Mouse (Mus musculus) spleen, postnatal 14 days (tissue): ENCODE measurements around the gene Il1rl1.

Source experiments
- DNase-seq, 2 experiments: peaks; one replicate each; pipeline ENCODE4 v3.0.0; 2021 to 2022; ENCODE audit warnings: low spot score in 2 of 2

Gene Il1rl1

DNA sequence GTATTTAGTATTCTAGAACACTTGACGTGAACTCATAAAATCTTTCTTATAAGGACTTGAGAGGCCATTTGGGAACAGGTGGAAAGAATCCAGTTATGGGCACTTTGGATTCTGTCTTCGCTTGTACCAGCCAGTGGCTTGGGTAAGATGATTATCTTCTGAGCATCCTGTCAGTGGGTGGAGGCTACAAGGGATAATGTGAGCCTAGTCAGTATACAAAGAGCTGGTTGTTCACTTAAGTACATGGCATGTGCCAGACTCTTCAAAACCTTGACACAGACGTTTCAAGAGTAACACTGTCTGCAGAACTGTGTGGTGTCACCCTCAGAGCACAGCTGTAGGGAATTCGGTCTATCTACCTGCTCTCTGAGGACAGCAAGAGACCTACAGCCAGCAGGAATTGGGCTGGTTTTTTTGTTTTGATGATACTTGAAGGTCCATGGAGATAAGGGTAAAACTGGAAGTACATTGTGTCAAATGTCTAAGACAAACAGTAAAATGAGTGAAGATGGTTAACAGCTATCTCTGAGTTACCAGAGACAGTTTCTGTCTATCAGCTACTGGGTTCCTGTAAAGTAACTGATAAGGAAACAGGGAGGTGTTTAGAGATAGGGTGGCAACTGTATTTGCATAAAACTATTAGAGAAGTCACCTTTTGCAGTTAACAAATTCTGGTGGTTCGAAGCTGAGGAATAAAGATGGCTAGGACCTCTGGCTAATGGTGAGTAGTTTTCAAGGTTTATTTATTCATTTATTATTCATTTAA is at the start of gene Il1rl1:
Gene Il1rl1, plus strand, starts transcription at position 661 of the 766 bp plus-strand sequence.
- DNase-seq = no peak

DNA sequence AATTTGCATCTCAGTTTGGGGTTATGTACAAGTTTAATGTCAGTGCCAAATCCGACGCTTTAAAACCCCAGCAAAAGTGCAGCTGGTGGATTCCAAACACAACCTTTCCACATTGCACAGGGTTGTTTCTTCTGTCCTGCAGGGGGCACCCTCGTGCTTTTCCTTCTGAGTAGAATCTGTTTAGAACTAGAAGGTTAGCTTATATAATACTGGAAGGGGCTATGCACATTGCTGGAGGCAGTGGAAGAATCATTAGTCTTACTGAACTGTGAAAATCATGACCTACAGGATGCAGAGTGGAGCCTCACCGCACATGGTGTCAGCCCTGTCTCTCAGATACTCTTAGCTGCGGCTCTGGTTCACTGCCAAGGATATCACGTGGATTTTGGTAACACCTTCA is 49.3 kb upstream of the Il1rl1 start:
- DNase-seq = peak; percentile 24 to 48

DNA sequence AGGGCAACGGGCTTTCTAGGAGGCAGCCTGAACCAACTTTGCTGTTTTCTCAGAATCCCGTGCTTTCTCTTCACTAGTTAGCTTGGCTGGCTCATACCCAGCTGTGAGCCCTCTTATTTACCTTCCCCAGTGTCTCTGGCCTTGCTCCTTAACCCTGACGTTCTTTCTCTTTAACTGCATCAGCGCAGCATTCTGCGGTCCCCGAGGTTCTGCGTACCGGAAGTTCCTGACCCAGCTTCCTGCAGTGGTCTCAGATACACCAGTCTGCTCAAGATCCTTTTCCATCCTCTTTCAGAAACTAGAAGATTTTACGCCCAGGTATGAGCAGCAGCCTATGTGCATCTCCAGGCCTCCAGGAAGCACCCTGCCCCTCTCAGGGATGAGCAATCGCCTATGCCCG is 48.4 kb upstream of the Il1rl1 start:
- DNase-seq = no peak

DNA sequence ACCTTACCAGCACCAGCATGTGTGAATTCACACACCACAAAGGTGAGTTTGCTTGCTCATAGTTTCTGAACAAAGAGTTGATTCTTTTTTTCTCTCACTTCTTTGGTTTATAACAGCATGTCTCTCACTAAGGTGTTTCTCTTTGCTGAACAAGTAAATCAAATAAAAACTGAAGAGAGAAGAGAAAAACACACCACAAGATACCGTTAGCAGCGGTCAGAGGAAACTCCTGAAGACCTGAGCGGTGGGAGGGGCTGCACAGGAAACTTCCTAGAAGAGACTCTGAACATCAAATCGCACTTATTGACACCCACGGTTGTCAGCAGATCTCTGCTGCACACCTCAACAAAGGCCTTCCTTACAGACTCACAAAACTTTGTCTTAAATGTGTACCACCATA is 46.5 kb upstream of the Il1rl1 start:
- no peak for DNase-seq

- DNase-seq = no peak
These were observed 44.3 kb upstream of the Il1rl1 start for GRCm38 (mm10) chr1:40384931-40385545.

GRCm38 (mm10) chr1:40391374-40391773 is 38.0 kb upstream of the Il1rl1 start:
- no peak for DNase-seq

DNA sequence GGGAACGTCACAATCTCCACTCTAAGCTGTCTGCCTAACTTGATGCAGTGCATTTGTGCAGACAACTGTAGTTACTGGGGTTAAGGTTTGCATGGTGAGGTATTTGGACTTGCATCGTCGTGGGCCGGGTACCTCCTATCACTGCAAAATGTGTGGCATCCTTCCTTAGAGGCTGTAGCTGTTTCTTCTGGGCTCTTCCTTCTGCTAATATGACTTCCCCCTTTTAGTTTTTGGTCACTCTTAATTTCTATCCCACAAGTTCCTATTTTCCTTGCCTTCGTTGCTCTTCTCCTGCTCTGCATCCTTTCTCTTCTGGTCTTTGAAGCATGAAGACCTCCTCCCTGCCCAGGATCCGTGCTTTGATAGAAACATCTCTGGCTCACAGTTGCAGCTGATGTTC is 36.8 kb upstream of the Il1rl1 start:
- no peak for DNase-seq

- no peak for DNase-seq
These were observed 36.2 kb upstream of the Il1rl1 start for GRCm38 (mm10) chr1:40393214-40393613.

GRCm38 (mm10) chr1:40399639-40400038 is 29.7 kb upstream of the Il1rl1 start:
- DNase-seq = no peak

GRCm38 (mm10) chr1:40404682-40405081 is 24.7 kb upstream of the Il1rl1 start:
- DNase-seq = no peak

GRCm38 (mm10) chr1:40409882-40410281 is 19.5 kb upstream of the Il1rl1 start:
- DNase-seq = no peak

DNA sequence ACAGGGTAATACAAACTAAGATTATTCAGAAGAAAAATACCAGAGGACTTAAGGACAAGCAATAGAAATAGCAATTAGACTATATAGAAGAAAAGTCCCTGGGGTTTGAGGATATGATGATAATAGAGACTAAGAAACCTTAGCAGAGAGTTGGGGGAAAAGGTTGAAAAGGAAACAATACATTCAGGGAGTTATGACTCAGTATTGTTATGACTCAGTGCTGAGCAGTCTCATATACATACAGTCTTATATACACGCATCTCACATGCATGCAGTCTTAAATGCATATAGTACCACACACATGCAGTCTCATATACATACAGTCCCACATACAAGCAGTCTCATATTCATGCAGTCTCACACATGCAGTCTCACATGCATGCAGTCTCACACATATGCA is 16.3 kb upstream of the Il1rl1 start:
- no peak for DNase-seq

GRCm38 (mm10) chr1:40414276-40414675 is 15.1 kb upstream of the Il1rl1 start:
- no peak for DNase-seq

DNA sequence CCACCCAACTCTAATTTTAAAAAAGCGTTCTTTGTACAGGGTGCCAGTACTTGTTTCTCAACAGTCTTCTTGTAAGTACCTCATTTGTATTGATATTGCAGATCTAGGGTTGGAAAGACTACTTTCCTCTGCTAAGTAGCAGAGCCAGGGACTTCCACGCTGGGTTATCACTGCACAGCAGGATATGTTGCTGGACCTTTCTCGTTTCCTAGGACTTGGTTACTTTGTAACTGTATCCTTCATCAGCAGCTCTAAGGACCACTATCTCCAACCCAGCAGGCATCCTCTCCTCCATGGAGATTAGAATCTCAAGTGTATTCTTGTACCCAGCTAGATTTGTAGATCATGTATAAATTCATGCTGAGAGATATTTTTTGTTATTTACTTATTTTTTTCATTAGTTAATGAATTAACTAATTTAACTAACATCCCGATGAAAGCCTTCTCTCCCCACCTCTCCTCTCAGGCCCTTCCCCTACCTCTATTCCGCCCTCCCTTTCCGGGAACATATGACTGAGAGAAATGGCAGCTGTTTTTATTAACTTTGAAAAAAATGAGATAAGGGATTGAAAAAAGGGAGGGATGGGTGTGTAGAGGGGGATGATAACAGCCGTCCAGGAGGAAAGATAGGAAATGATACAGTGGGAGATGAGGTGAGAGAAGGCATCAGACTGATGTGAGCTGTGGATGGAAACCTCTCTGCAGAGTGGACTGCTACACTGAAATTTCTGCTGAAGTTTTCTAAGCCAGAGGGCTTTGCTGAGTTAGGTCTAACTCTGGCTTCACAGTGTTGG is 14.3 kb upstream of the Il1rl1 start:
- no peak for DNase-seq

DNA sequence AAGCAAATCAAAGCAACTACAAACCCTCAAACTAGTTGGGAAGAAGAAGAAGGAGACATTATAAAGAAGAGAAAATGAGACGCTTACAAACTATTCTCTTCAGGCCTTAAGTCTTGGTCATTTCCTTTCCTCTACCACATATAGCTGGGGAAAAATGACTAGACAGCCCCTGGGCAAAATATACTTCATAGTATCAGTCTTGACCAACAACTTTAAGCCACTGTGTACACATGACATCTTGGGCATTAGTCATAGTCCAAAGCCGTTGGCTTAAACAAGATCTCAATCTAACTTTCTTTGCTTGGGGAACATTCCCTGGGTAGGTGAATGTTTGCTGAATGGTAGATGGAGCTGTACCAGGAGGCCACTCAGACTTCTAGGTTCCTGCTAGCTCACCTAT is 12.3 kb upstream of the Il1rl1 start:
- DNase-seq = no peak

- no peak for DNase-seq
These were observed 10.9 kb upstream of the Il1rl1 start for GRCm38 (mm10) chr1:40418512-40418911.

DNA sequence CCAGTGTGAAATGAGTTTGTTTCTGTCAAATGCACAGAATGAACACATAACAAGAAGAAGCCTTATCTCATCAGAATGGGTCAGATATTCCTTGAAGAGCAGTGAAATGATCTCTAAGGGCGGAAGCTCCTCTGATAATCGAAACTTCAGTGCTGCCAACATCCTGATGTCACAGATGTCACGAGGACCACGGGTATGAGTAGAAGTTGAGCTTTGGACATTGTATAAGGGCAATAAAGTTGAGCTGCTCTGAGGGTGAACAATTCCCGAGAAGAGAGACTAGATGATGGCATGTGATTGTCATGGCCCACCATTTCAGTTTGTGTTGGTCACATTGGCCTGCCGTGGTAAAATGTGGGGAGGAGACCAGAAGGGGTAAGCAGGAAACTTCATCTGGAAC is 5.5 kb upstream of the Il1rl1 start:
- DNase-seq = no peak

GRCm38 (mm10) chr1:40427270-40427669 is 2.1 kb upstream of the Il1rl1 start:
- no peak for DNase-seq

DNA sequence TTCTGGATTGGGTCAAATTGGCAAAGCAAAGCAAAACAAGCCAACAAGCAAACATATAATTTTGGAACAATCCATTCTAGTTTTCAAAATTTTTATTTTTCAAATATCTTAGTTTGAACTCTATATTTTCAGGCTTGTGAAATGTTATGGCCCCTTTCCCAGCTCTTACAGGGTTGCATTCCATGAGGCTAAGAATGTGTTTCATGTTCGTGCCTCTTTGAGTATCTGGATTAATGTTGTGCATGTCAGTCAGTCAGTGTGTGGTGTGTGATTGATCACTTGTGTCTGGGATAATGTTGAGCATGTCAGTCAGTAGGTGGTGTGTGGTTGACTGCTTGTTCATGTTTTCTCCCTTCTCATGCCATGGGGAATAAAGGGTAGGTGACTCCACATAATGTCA is 1.5 kb upstream of the Il1rl1 start:
- no peak for DNase-seq

DNA sequence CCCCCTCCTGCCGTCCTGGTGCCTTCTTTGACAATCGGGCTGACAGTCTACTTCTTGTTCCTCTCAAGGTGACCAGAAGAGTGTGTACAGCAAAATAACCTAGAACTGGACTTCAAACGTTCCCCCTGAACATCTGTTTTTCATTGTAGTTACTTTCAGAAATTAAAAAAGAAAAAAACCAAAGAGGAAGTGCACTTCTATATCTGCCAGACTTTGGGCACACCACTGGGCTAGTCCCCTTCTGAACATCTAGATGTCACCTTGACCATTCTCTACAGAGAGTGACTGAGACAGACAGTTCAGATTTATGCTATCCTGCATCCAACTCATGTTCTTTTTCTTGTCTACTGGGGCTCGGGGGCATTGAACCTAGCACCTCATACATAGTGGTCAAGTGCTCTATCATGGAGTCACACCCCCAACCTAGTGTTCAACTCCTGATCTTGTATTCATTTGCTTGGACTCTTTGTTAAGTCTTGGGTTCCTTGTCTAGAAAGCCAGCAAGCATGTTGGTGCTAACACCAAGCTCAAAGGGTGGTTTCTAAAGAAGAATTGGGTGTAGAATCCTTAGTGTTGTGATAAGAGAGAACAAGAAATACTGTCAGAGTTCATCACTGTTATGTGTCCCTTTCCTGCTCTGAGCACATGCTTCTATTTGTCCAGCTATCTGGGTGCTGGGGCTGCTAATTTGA is 919 bp downstream of the Il1rl1 start:
- no peak for DNase-seq

DNA sequence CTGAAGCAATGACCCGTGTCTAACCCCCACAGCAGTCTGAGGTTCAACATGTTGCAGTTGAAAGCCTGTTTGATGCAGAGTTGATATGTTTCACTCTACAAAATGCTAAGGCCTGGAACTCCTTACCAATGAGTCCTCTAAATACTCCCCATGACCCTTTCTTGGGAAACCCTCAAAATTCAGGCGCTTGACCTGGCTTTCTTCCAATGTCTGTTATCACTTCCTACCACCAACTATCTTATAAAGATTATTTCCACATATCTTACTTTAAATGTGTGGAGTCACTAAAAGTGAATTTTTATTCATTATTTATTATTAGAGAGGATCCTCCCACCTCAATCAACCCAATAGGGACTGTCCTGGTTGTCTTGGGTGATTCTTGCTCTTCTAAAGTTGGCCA is 2.8 kb downstream of the Il1rl1 start:
- DNase-seq = no peak

DNA sequence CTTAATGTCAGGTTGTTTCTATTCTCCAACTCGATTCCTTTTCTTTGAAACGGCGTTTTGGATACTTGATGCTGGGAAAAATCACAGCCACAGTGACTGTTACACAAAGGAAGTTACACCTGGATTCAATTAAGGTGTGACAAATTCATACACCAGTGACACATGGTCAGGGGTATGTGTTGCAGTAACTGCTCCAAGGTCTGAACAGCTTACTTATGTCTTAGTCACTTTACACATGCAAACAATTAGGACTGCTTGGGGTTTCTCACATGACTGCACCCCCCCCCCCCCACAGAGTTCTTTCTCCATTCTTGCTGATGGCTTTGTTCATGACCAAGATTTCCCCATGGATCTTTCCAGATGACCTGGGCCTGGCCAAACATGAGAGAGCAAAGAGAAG is 6.6 kb downstream of the Il1rl1 start:
- no peak for DNase-seq
